Mouse (Mus musculus) CH12F3 (cell line): Measurements from ENCODE around the gene Trrap.
"Not testable (repeated sequence)": the region's sequence is repeated elsewhere in the genome, so short reads cannot be mapped to it uniquely, and the experiment has no call there.

ENCODE experiments used
- in situ Hi-C: fragments of 300-500 bp; cut with MboI; formaldehyde crosslinking; loops from 2 replicates; pipeline ENCODE4 v1.14.3; 2020; ENCODE audit warnings: low sequenced_read_pairs

The Trrap gene

GRCm38 (mm10) chr5:144767106-144767798, at the start of gene Trrap:
Gene Trrap, plus strand, starts transcription at chr5:144767732.
- in situ Hi-C loops: not testable (repeated sequence)

- in situ Hi-C loops: no loop called here
Observed at GRCm38 (mm10) chr5:144719781-144720180, 47.8 kb upstream of the Trrap start.

- in situ Hi-C loops: no loop called here
Observed at GRCm38 (mm10) chr5:144720281-144720680, 47.3 kb upstream of the Trrap start.

- in situ Hi-C loops: loop anchor here (25.0 kb wide), 2 partner anchors 488 to 688 kb away; partner anchors contain the start of genes Bri3 and Ocm
Observed at GRCm38 (mm10) chr5:144724926-144725325, 42.6 kb upstream of the Trrap start.

- in situ Hi-C loops: loop anchor here (25.0 kb wide), 2 partner anchors 488 to 688 kb away; partner anchors contain the start of genes Bri3 and Ocm
Observed at GRCm38 (mm10) chr5:144725554-144725953, 42.0 kb upstream of the Trrap start.

GRCm38 (mm10) chr5:144727119-144727518, 40.4 kb upstream of the Trrap start:
- in situ Hi-C loops: loop anchor here (25.0 kb wide), 2 partner anchors 490 to 690 kb away; partner anchors contain the start of genes Bri3 and Ocm

GRCm38 (mm10) chr5:144728237-144728636, 39.3 kb upstream of the Trrap start:
- in situ Hi-C loops: loop anchor here (25.0 kb wide), 2 partner anchors 491 to 691 kb away; partner anchors contain the start of genes Bri3 and Ocm

GRCm38 (mm10) chr5:144729216-144729615, 38.3 kb upstream of the Trrap start:
- in situ Hi-C loops: loop anchor here (25.0 kb wide), 2 partner anchors 492 to 692 kb away; partner anchors contain the start of genes Bri3 and Ocm

- in situ Hi-C loops: loop anchor here (10.0 to 25.0 kb wide), 3 partner anchors 349 to 697 kb away; partner anchors contain the start of genes Bri3 and Ocm
Observed at GRCm38 (mm10) chr5:144733953-144734352, 33.6 kb upstream of the Trrap start.

- in situ Hi-C loops: loop anchor here (10.0 to 25.0 kb wide), 3 partner anchors 350 to 698 kb away; partner anchors contain the start of genes Bri3 and Ocm
Observed at GRCm38 (mm10) chr5:144734949-144735348, 32.6 kb upstream of the Trrap start.

- in situ Hi-C loops: loop anchor here (10.0 to 25.0 kb wide), 3 partner anchors 352 to 700 kb away; partner anchors contain the start of genes Bri3 and Ocm
Observed at GRCm38 (mm10) chr5:144737101-144737500, 30.4 kb upstream of the Trrap start.

GRCm38 (mm10) chr5:144752432-144752831, 15.1 kb upstream of the Trrap start:
- in situ Hi-C loops: no loop called here

GRCm38 (mm10) chr5:144753041-144753440, 14.5 kb upstream of the Trrap start:
- in situ Hi-C loops: no loop called here

- in situ Hi-C loops: no loop called here
Observed at GRCm38 (mm10) chr5:144755191-144755590, 12.3 kb upstream of the Trrap start.

- in situ Hi-C loops: no loop called here
Observed at GRCm38 (mm10) chr5:144757402-144757801, 10.1 kb upstream of the Trrap start.

- in situ Hi-C loops: no loop called here
Observed at GRCm38 (mm10) chr5:144758422-144758821, 9.1 kb upstream of the Trrap start.

GRCm38 (mm10) chr5:144761161-144761868, 6.2 kb upstream of the Trrap start, which contains the start of gene Tmem130:
Gene Tmem130, minus strand, starts transcription at chr5:144761818.
- in situ Hi-C loops: no loop called here

GRCm38 (mm10) chr5:144766026-144766425, 1.5 kb upstream of the Trrap start:
- in situ Hi-C loops: no loop called here

- in situ Hi-C loops: no loop called here
Observed at GRCm38 (mm10) chr5:144766646-144767045, 886 bp upstream of the Trrap start.

- in situ Hi-C loops: no loop called here
Observed at GRCm38 (mm10) chr5:144767911-144768841, 644 bp downstream of the Trrap start.
